Mouse (Mus musculus) stomach, postnatal 0 days (tissue): Measurements from ENCODE around the gene Bmyc. TPM values are rescaled to one million over a fixed set of nuclear protein-coding genes. Genes with fewer than 3 reads are reported as not detected.
"Not testable (repeated sequence)": the region's sequence is repeated elsewhere in the genome, so short reads cannot be mapped to it uniquely, and the experiment has no call there.

ENCODE experiments used
- ATAC-seq: fragments of 200-750 bp; cut with Nextera tagmentation; 2 replicates; pipeline ENCODE4 v1.8.0; 2017; ENCODE audit not compliant: low FRiP score, low TSS enrichment
- DNase-seq: peaks from one replicate; pipeline ENCODE4 v3.0.0-alpha.2; 2016; ENCODE audit warnings: low spot score
- H3K27ac ChIP-seq: fragments of 300-500 bp; sonication (generic); replicated peaks from 2 replicates; pipeline ENCODE4 v1.5.1; 2014; ENCODE audit warnings: mild to moderate bottlenecking, control low read depth
- H3K27me3 ChIP-seq: fragments of 300-500 bp; sonication (generic); 2 replicates; pipeline ENCODE4 v1.6.1; 2014; ENCODE audit warnings: low read length; ENCODE audit not compliant: control insufficient read depth, insufficient read depth
- H3K36me3 ChIP-seq: fragments of 300-500 bp; sonication (generic); 2 replicates; pipeline ENCODE4 v1.6.1; 2014; ENCODE audit warnings: low read length, mixed read lengths; ENCODE audit not compliant: control insufficient read depth, insufficient read depth
- H3K4me1 ChIP-seq: fragments of 300-500 bp; sonication (generic); replicated peaks from 2 replicates; pipeline ENCODE4 v1.6.1; 2014; ENCODE audit warnings: antibody characterized with exemption; ENCODE audit not compliant: control insufficient read depth, insufficient read depth
- H3K4me2 ChIP-seq: fragments of 300-500 bp; sonication (generic); replicated peaks from 2 replicates; pipeline ENCODE4 v1.6.1; 2014; ENCODE audit warnings: low read depth, mild to moderate bottlenecking, control low read depth, moderate library complexity
- H3K4me3 ChIP-seq: fragments of 300-500 bp; sonication (generic); 2 replicates; pipeline ENCODE4 v1.5.1; 2014; ENCODE audit warnings: low read depth, low read length, control low read depth
- H3K9ac ChIP-seq: fragments of 300-500 bp; sonication (generic); 2 replicates; pipeline ENCODE4 v1.6.1; 2014; ENCODE audit warnings: mild to moderate bottlenecking, low read length, control low read depth, mixed read lengths
- H3K9me3 ChIP-seq: fragments of 300-500 bp; sonication (generic); 2 replicates; pipeline ENCODE4 v1.6.1; 2016; ENCODE audit warnings: low read length; ENCODE audit not compliant: control insufficient read depth
- CTCF ChIP-seq: IDR thresholded peaks from 2 replicates; pipeline ENCODE4 v1.5.1; 2016; ENCODE audit warnings: antibody characterized with exemption, low read depth, mild to moderate bottlenecking, moderate library complexity
- EP300 ChIP-seq: optimal IDR thresholded peaks from 2 replicates; pipeline ENCODE3; 2016; ENCODE audit warnings: antibody characterized with exemption
- WGBS: fragments of 180-500 bp; shearing (Covaris S2); extraction: QIAGEN DNeasy Blood & Tissue Kit; methylation state at CpG from one replicate; pipeline ENCODE4 v1.1.7; 2014; 5-methylcytosine and 5-hydroxymethylcytosine counted together
- polyA plus RNA-seq: library from polyadenylated mRNA; unstranded; fragments of >200 nt; fragmentation: Nextera tagmentation; extraction: Ambion mirVana; gene quantifications from 2 replicates; pipeline ENCODE4 v1.2.1, GENCODE M21; 2015

The Bmyc gene
- polyA plus RNA-seq, 1 experiment from 2014 or later = 55.6 TPM

- no peak overlapping the region for H3K9ac ChIP-seq
- ATAC-seq = peak; percentile 70
- TF ChIP-seq EP300 (no peak), CTCF (peak; percentile 84)
- H3K27me3 ChIP-seq = no peaks in the 10 kb centered on the region
- H3K9me3 ChIP-seq = no peaks in the 10 kb centered on the region
- no peak overlapping the region for H3K4me3 ChIP-seq
- no peak overlapping the region for H3K4me2 ChIP-seq
- peak; percentile 87 for DNase-seq
- H3K27ac ChIP-seq = no peak overlapping the region
- no peaks in the 10 kb centered on the region for H3K4me1 ChIP-seq
- H3K36me3 ChIP-seq = no peaks in the 10 kb centered on the region
These were observed 11.9 kb upstream of the Bmyc start for GRCm38 (mm10) chr2:25694605-25695004.

GRCm38 (mm10) chr2:25696951-25697350 is 9.6 kb upstream of the Bmyc start:
- Histone ChIP-seq H3K4me2 (no peak overlapping the region), H3K27me3 (no peaks in the 10 kb centered on the region), H3K27ac (no peak overlapping the region), H3K9me3 (no peaks in the 10 kb centered on the region), H3K36me3 (no peaks in the 10 kb centered on the region), H3K9ac (no peak overlapping the region), H3K4me3 (no peak overlapping the region), H3K4me1 (no peaks in the 10 kb centered on the region)
- ATAC-seq = no peak
- 46% methylated on average over 4 of the region's 4 CpGs for WGBS
- TF ChIP-seq EP300 = no peak
- no peak for DNase-seq

GRCm38 (mm10) chr2:25698696-25699095 is 7.8 kb upstream of the Bmyc start:
- Histone ChIP-seq H3K4me3 (no peak overlapping the region), H3K4me2 (no peak overlapping the region), H3K27me3 (no peaks in the 10 kb centered on the region), H3K27ac (no peak overlapping the region), H3K4me1 (no peaks in the 10 kb centered on the region), H3K9ac (no peak overlapping the region), H3K9me3 (no peaks in the 10 kb centered on the region), H3K36me3 (no peaks in the 10 kb centered on the region)
- DNase-seq (no peak), ATAC-seq (no peak)
- TF ChIP-seq EP300 = no peak
- no peak for TF ChIP-seq CTCF
- 89% methylated on average over 2 of the region's 2 CpGs for WGBS

GRCm38 (mm10) chr2:25699743-25700142 is 6.8 kb upstream of the Bmyc start, which contains the start of gene Obp2a:
Gene Obp2a, plus strand, starts transcription at chr2:25700043.
- WGBS = 61% methylated on average over 3 of the region's 3 CpGs
- H3K27me3 ChIP-seq, H3K4me1 ChIP-seq, ATAC-seq, H3K4me2 ChIP-seq, DNase-seq, H3K9ac ChIP-seq, H3K27ac ChIP-seq, H3K9me3 ChIP-seq, H3K36me3 ChIP-seq, H3K4me3 ChIP-seq: not testable (repeated sequence)

GRCm38 (mm10) chr2:25701001-25701400 is 5.5 kb upstream of the Bmyc start:
- ATAC-seq (no peak), DNase-seq (no peak)
- no peak overlapping the region for H3K27ac ChIP-seq
- no peaks in the 10 kb centered on the region for H3K9me3 ChIP-seq
- H3K4me2 ChIP-seq = no peak overlapping the region
- H3K9ac ChIP-seq = no peak overlapping the region
- H3K4me1 ChIP-seq = no peaks in the 10 kb centered on the region
- 64% methylated on average over 5 of the region's 5 CpGs for WGBS
- no peak overlapping the region for H3K4me3 ChIP-seq
- no peaks in the 10 kb centered on the region for H3K36me3 ChIP-seq
- TF ChIP-seq CTCF = no peak
- TF ChIP-seq EP300 = no peak
- H3K27me3 ChIP-seq = no peaks in the 10 kb centered on the region

- Histone ChIP-seq H3K9ac (no peak overlapping the region), H3K9me3 (no peaks in the 10 kb centered on the region), H3K4me1 (no peaks in the 10 kb centered on the region), H3K27ac (no peak overlapping the region), H3K36me3 (no peaks in the 10 kb centered on the region), H3K4me3 (no peak overlapping the region), H3K4me2 (no peak overlapping the region), H3K27me3 (no peaks in the 10 kb centered on the region)
- peak; percentile 9 for DNase-seq
- TF ChIP-seq CTCF (no peak), EP300 (no peak)
- no peak for ATAC-seq
- WGBS = 66% methylated on average over 4 of the region's 4 CpGs
These were observed 2.8 kb upstream of the Bmyc start for GRCm38 (mm10) chr2:25703706-25704105.
